Mouse (Mus musculus): Measurements from ENCODE around the gene Cd9. TPM values are rescaled to one million over a fixed set of nuclear protein-coding genes. Genes with fewer than 3 reads are reported as not detected.
"Not testable (repeated sequence)": the region's sequence is repeated elsewhere in the genome, so short reads cannot be mapped to it uniquely, and the experiment has no call there.

The Cd9 gene
- total RNA-seq, 2 experiments from 2014 or later = 77.7 to 79.8 TPM

- no peak for DNase-seq
- intact Hi-C loops (cut with DNase I) = no loop called here
Observed at GRCm38 (mm10) chr6:125504622-125505355, 10.2 kb upstream of the Cd9 start.

DNA sequence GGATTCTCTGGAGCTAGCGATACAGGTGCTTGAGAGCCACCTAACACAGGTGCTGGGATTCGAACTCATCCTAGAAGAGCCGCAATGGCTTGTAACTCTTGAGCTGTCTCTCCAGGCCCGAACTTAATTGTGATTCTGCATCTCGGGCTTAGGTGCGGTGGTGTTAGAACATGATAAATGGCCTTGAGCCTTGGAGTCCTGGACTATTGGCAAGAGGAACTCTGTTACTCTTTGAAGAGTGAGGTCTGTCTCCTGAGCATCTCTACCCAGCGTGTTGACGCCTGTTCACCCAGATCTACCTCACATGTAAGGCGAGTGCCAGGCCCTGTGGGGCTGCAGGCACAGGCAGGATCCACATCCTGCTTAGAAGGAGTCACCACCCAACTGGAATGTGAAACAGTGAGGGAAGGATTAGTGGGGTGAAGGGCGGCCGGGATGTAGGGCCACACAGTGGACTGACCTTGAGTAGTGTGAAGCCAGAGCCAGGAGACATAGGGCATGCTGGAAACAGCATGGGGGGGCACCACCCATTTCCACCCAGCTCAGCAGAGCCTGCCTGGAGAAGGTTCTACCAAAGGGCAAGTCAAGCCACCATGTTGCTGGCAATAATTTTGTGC is 8.7 kb upstream of the Cd9 start:
- no peak for DNase-seq
- intact Hi-C loops (cut with DNase I) = no loop called here

DNA sequence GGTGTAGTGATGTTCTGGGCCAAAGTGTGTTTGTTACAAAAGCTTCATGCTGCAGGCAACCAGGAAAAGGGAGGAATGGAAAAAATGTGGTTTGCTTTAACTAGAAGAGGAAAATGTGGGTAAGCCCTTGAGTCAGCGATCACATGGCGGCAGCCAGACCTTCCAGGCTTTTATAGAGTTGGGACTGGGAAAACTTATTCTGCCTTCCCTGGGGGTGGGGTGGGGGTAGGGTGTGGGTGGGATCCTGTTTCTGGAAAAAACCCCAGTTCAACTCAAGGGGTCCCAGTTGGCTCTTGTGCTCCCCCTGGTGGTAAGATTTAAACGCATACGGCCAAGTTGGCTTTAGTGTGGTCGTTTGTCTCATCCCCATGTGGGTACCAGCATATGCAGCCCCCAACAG is 3.5 kb upstream of the Cd9 start:
- peak in 1 of 2 experiments; percentile 50 for DNase-seq
- intact Hi-C loops (cut with DNase I) = loop anchor here (2.0 kb wide), 1 partner anchor 103 kb away; no protein-coding TSS in a partner anchor

DNA sequence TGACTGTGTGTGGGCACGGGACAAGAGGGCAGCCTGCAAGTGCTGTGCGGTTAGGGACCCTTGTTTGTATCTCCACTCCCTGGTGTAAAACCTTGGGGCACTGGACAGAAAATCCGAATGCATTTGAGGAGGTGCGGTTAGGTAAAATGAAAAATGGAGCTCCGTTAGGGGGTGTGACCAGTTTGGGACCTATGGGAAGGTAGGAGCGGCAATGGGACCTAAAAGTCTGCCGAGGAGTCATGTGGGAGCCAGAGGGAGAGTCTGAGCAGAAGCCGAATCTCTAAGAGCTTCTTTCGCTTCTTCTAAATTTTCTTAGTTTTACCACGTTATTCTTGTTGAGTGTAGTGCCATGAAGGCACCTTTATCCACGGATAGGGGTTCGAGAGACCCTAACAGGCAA is 1.8 kb upstream of the Cd9 start:
- no peak for DNase-seq
- intact Hi-C loops (cut with DNase I) = no loop called here

- intact Hi-C loops (cut with DNase I) = loop anchor here (2.0 kb wide), 1 partner anchor 19 kb away; no protein-coding TSS in a partner anchor
- no peak for DNase-seq
Observed at GRCm38 (mm10) chr6:125495361-125495760, 770 bp upstream of the Cd9 start.

DNA sequence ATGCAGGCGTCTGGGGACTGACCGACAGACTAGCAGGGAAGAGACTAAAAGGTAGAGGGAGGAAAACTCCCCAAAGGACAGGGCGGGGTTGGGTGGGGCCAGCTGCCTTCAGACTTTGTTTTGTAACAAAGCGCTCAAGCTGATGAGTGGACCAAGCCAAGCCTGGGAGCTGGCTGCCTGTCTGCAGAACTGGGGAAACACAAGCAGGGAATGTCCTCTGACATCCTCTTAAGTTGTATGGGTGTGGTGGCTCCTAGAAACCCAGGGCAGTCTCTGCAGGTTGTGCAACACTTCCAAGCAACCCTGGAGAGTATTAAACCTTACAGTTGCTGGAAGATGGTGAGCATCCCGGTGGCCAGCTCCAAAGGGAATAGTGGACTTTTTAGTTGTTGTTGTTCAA is 1.4 kb downstream of the Cd9 start:
- no peak for DNase-seq
- intact Hi-C loops (cut with DNase I) = loop anchor here (2.0 kb wide), 1 partner anchor 106 kb away; no protein-coding TSS in a partner anchor

GRCm38 (mm10) chr6:125492664-125493063 is 1.9 kb downstream of the Cd9 start:
- intact Hi-C loops (cut with DNase I) = loop anchor here (1.0 to 2.0 kb wide), 2 partner anchors 12 to 106 kb away; no protein-coding TSS in a partner anchor

GRCm38 (mm10) chr6:125492033-125492432 is 2.6 kb downstream of the Cd9 start:
- DNase-seq = no peak
- intact Hi-C loops (cut with DNase I) = loop anchor here (1.0 to 2.0 kb wide), 2 partner anchors 12 to 107 kb away; no protein-coding TSS in a partner anchor

More at GRCm38 (mm10) chr6:125492664-125493063, 1.9 kb downstream of the Cd9 start:
- no peak for DNase-seq

GRCm38 (mm10) chr6:125491393-125491792 is 3.2 kb downstream of the Cd9 start:
- DNase-seq = no peak
- intact Hi-C loops (cut with DNase I) = no loop called here

DNA sequence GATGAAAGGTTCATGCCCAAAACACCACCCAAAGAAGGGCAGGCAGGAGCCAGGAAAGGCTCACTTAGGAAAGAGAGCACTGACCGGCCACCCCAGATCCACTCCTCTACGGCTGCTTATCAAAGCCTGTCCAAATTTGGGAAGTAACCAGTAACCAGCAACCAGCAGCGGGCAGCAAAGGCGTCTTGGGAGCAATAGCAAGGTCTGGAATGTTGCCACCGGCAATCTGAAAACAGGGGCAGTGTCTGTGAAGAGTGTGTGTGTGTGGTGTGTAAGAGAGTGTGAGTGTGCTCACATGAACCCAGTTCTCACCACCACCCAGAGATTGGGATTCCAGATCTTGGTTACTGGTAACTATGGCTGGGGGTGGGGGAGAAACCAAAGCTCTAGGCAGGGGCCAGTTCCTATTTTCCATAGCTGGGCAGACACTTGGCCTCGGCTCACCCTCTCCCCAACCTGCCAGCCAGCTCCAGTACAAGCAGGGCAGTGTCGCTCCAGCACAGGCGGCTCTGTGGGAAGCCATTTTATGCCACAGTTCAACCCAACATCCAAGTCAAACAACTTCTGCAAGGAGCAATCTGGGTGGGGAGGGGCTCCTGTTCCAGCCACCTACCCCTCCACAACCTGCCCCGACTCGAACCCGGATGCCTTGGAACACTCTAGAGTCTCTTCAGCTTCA is 4.6 kb downstream of the Cd9 start:
- intact Hi-C loops (cut with DNase I) = no loop called here
- peak; percentile 51 to 61 for DNase-seq

DNA sequence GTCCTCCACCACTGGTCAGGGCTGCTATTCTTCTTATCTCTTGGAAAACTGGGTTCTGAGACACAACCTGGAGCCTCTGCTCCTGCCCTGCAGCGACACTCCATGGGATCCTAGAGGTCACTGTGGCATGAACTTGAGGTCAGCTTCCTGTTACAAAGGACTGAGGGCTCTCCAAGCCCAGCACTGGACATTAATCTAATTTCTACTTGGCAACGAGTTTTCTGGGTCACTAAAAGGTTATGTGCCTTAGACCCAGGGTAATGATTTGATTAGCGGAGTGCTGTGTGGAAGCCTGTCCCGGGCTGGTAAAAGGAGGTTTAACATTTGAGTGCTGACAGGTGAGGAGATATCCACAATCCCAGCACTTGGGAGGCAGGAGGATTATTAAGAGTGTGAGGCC is 9.0 kb downstream of the Cd9 start:
- intact Hi-C loops (cut with DNase I) = no loop called here
- no peak for DNase-seq

DNA sequence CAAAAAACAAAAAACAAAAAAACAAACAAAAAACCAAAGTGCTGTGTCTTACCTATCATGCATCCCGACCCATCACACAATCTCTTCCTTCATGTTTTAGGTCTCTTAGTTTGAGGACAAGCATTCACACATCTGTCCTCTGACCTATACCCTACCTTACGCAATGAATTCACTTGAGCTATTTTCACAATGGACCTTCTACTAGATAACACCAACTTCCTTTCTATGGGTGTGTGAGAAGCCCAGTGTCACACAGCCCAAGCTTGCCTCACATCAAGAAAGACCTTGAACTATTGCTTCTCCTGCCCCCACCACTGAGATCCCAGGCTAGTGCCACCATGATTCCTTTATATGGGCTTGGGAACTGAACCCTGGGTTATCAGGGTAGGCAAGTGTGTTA is 9.9 kb downstream of the Cd9 start:
- intact Hi-C loops (cut with DNase I) = no loop called here
- DNase-seq = no peak

GRCm38 (mm10) chr6:125484313-125484660 is 10.3 kb downstream of the Cd9 start:
- DNase-seq; intact Hi-C loops (cut with DNase I): not testable (repeated sequence)

DNA sequence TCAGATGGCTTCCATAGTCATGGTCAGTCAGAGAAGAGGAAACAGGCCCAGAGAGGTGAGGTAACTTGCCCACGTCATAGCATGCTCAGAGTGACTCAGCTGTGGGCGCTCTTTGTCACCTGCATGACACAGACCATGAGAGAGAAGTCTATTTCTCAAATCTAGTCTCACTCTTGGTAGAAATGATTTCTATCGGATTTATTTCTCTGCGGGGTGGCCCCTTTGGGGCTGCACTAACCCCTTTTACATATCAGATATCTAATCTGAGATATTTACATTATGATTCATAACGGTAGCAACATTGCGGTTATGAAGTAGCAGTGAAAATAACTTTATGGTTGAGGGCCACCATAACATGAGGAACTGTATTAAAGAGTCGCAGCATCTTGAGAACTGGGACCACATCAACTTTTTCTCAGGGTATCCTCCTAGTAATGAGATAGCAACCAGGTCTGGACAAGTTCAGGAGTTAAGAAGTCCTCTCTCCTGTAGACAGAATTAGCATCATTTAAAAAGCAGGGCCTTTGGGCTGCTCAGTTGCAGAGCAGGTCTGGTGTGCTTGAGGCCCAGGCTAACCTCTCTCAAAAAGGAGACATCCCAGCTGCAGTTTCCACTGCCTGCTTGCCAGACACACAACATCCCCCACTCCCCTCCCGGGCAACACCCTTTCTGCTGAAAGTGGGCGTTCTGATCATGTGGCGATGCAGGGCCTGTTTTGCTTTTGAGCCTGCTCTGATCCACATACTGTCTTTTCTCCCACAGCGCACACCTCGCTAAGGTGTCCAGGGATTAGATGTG is 10.9 kb downstream of the Cd9 start:
- DNase-seq = no peak
- intact Hi-C loops (cut with DNase I) = no loop called here

DNA sequence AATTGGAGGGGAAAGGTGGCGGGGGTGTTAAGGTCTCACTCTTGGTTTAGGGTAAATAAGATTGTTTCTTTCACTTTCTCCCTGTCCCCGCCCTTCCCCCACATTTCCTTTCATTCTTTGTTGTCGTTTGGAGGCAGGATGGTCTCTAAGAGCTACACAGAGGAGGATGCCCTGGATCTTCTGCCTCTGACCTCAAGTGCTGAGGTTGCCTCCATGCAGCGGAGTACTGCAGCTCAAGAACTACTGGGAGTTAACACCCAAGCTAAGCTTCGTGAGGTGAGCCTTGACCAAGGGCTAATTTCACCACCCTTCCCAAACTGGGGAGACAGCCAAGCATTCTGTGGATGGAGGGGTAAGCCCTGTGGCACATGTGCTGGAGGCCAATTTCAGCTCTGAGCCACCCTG is 12.2 kb downstream of the Cd9 start:
- DNase-seq = no peak
- intact Hi-C loops (cut with DNase I) = no loop called here

DNA sequence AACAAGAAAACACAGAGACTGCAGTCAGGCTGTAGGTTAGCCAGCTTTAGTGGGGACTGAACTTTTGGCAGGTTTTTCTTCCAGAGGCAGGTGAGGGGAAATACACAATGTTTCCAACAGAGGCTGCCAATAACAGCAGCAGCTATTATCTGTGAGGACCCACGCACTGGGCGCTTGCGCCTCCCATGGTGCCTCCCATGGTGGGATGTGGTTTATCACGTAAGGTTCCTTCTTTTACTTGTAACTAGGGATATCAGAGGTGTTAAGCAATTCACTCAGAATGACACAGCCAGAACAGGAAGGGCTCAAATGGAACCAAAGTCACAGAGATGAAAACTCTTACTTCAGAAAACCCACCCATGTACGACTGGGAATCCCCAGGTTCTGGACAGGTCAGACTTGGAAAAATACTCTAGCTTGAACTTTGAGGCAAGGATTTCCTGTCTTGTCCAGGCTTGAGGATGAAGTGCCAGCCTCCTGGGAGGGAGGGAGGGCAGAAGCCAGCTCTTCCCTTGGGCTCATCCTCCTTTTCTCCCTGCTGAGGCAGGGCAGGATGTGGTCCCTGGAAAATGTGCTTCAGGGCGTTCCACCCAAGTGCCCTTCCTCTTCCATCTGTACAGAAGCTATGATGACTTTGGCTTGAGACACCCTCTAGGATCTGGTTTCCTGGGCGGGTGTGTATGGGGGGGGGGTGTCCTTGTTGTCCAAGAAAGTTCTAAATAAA is 12.8 kb downstream of the Cd9 start:
- intact Hi-C loops (cut with DNase I) = no loop called here
- no peak for DNase-seq

DNA sequence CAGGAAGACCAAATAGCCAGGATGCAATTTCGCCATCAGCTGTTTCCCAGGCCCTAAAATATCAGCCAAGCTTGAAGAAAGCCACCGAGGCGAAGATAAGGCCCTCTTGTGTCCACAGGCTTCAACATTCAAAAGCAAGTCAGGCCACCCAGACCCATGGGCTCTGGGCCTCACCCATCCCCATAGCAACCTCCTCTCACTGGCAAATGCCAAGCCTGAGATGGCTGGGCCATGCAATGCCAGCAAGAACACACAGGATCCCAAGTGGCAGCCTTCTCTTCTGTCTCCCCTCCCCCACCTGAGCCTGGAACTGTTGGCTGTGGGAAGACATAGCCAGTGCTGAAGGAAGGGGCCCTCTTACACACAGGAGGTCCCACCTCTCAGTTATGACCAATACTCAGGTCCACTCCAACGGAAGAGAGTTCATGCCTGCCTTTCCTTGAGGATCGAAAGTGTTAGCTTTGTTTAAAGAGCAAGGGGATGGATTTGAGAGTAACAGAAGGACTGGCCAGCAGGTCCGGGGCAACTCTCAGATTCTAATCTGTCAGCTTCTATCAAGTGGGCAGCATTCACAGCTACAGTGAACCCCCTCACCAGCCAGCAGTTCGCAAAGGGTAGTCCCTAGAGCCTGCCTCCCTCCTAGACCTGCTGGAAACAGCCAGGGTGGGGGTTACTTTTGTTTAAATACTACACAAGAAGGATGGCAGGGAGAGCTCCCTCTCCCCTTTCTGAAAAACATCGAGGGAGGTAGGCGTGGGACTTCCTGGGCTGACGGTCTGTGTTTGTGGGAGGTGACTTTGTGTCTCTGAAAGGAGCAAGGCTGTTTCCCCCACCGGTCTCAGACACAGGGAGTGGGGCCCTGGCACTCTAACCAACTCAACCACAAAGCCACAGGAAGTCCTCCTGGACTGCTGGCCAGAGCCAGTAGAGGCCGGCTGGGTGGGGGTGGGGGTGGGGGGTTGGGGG is 13.9 kb downstream of the Cd9 start:
- intact Hi-C loops (cut with DNase I) = loop anchor here (1.0 kb wide), 1 partner anchor 12 kb away; no protein-coding TSS in a partner anchor
- DNase-seq = no peak

DNA sequence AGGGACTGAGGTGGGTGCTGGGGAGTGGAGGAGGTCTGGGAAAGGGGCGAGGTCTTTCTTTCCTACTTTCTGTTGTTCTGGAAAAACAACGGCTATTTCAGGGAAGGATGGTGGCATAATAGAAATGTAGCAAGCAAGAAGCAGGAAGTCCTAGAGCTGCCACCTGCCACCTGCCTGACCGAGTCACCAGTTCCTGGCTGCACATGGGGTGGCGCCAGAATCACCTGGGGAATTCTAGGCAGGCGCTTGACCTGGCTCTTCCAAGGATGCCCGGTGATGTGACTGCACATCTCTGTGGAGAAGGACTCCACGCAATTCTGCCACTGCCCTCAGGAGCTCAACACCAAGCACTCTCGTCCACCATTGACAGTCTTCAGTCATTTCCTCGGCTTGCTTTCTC is 15.2 kb downstream of the Cd9 start:
- no peak for DNase-seq
- intact Hi-C loops (cut with DNase I) = no loop called here

Measured in heart, postnatal 10 days (tissue).